Mouse (Mus musculus) ovary, postnatal 10 days (tissue): ENCODE measurements around the gene Mtf1.

Experiments
- DNase-seq: peaks from one replicate; pipeline ENCODE4 v3.0.0; 2022; ENCODE audit warnings: low spot score

Gene Mtf1

GRCm38 (mm10) chr4:124802309-124803260 is 681 bp downstream of the Mtf1 start:
- peak; percentile 91 for DNase-seq

GRCm38 (mm10) chr4:124803406-124803805 is 1.5 kb downstream of the Mtf1 start:
- DNase-seq = no peak

GRCm38 (mm10) chr4:124808511-124808910 is 6.6 kb downstream of the Mtf1 start:
- DNase-seq = no peak

- no peak for DNase-seq
Observed at GRCm38 (mm10) chr4:124809136-124809883, 7.4 kb downstream of the Mtf1 start.

- DNase-seq = no peak
Observed at GRCm38 (mm10) chr4:124810056-124810455, 8.2 kb downstream of the Mtf1 start.

- DNase-seq = no peak
Observed at GRCm38 (mm10) chr4:124811347-124811975, 9.6 kb downstream of the Mtf1 start.

GRCm38 (mm10) chr4:124815901-124816300 is 14.0 kb downstream of the Mtf1 start:
- no peak for DNase-seq

- DNase-seq = no peak
Observed at GRCm38 (mm10) chr4:124817803-124818202, 15.9 kb downstream of the Mtf1 start.

- DNase-seq = no peak
Observed at GRCm38 (mm10) chr4:124818832-124819231, 16.9 kb downstream of the Mtf1 start.

- no peak for DNase-seq
Observed at GRCm38 (mm10) chr4:124824967-124825366, 23.1 kb downstream of the Mtf1 start.

GRCm38 (mm10) chr4:124825371-124825965 is 23.6 kb downstream of the Mtf1 start:
- no peak for DNase-seq

- DNase-seq = no peak
Observed at GRCm38 (mm10) chr4:124829671-124830070, 27.8 kb downstream of the Mtf1 start.

GRCm38 (mm10) chr4:124832796-124833195 is 30.9 kb downstream of the Mtf1 start:
- no peak for DNase-seq

- no peak for DNase-seq
Observed at GRCm38 (mm10) chr4:124838035-124838700, 36.3 kb downstream of the Mtf1 start.

GRCm38 (mm10) chr4:124840998-124841397 is 39.1 kb downstream of the Mtf1 start:
- DNase-seq = no peak

- no peak for DNase-seq
Observed at GRCm38 (mm10) chr4:124843493-124843892, 41.6 kb downstream of the Mtf1 start.

GRCm38 (mm10) chr4:124847573-124847972 is 45.7 kb downstream of the Mtf1 start:
- DNase-seq = peak; percentile 42

GRCm38 (mm10) chr4:124849631-124850260 is 47.8 kb downstream of the Mtf1 start:
- DNase-seq = peak; percentile 47

- DNase-seq = peak; percentile 88
Observed at GRCm38 (mm10) chr4:124850261-124850913, 48.5 kb downstream of the Mtf1 start, which contains the start of gene Yrdc. TSS of gene Yrdc (plus strand) at chr4:124850679.

GRCm38 (mm10) chr4:124850933-124851658 is 49.2 kb downstream of the Mtf1 start, which contains the start of gene 1110065P20Rik:
TSS of gene 1110065P20Rik (minus strand) at chr4:124851196.
- DNase-seq = peak; percentile 36
